Mouse (Mus musculus): Measurements from ENCODE around the gene Upk1a. TPM values are rescaled to one million over a fixed set of nuclear protein-coding genes. Genes with fewer than 3 reads are reported as not detected.

Upk1a gene
- polyA plus RNA-seq, 1 experiment from 2014 or later, result 0.37 TPM

GRCm38 (mm10) chr7:30619202-30619601 is 6.6 kb upstream of the Upk1a start:
- no peaks in the 10 kb centered on the region for H3K27me3 ChIP-seq
- no peak overlapping the region for H3K4me3 ChIP-seq
- WGBS, result 89% methylated on average over 3 of the region's 3 CpGs
- no peak overlapping the region for H3K4me2 ChIP-seq (replicated peaks)
- H3K9ac ChIP-seq, result no peak overlapping the region
- H3K4me1 ChIP-seq, result no peaks in the 10 kb centered on the region
- ATAC-seq (ENCODE audit: insufficient number of reproducible peaks, insufficient read depth, low FRiP score, low TSS enrichment), result no peak
- H3K27ac ChIP-seq, result no peak overlapping the region
- H3K36me3 ChIP-seq, result peaks cover 79% of the 10 kb centered on the region
- 0 out of 2 replicates have a peak, but pooled peaks cover 2% of the 10 kb centered on the region for H3K9me3 ChIP-seq

GRCm38 (mm10) chr7:30618658-30619057 is 6.0 kb upstream of the Upk1a start:
- Histone ChIP-seq H3K27ac (no peak overlapping the region), H3K9ac (no peak overlapping the region), H3K9me3 (0 out of 2 replicates have a peak, but pooled peaks cover 2% of the 10 kb centered on the region), H3K4me3 (no peak overlapping the region), H3K4me1 (no peaks in the 10 kb centered on the region), H3K4me2 (replicated peaks) (no peak overlapping the region), H3K27me3 (no peaks in the 10 kb centered on the region), H3K36me3 (peaks cover 73% of the 10 kb centered on the region)
- no peak for ATAC-seq (ENCODE audit: insufficient number of reproducible peaks, insufficient read depth, low FRiP score, low TSS enrichment)
- WGBS, result 95% methylated on average over 9 of the region's 9 CpGs

GRCm38 (mm10) chr7:30615049-30615760 is 2.6 kb upstream of the Upk1a start:
- ATAC-seq (ENCODE audit: insufficient number of reproducible peaks, insufficient read depth, low FRiP score, low TSS enrichment), result no peak
- H3K27me3 ChIP-seq, result no peaks in the 10 kb centered on the region
- H3K9me3 ChIP-seq, result 0 out of 2 replicates have a peak, but pooled peaks cover 2% of the 10 kb centered on the region
- H3K27ac ChIP-seq, result no peak overlapping the region
- H3K4me2 ChIP-seq (replicated peaks), result no peak overlapping the region
- H3K9ac ChIP-seq, result no peak overlapping the region
- no peak overlapping the region for H3K4me3 ChIP-seq
- 56% methylated on average over 5 of the region's 5 CpGs for WGBS
- H3K4me1 ChIP-seq, result no peaks in the 10 kb centered on the region
- H3K36me3 ChIP-seq, result peaks cover 46% of the 10 kb centered on the region

GRCm38 (mm10) chr7:30614454-30614853 is 1.8 kb upstream of the Upk1a start:
- H3K9me3 ChIP-seq, result 0 out of 2 replicates have a peak, but pooled peaks cover 2% of the 10 kb centered on the region
- no peak overlapping the region for H3K9ac ChIP-seq
- H3K4me1 ChIP-seq, result no peaks in the 10 kb centered on the region
- no peak overlapping the region for H3K4me2 ChIP-seq (replicated peaks)
- no peak for ATAC-seq (ENCODE audit: insufficient number of reproducible peaks, insufficient read depth, low FRiP score, low TSS enrichment)
- H3K27ac ChIP-seq, result no peak overlapping the region
- 76% methylated on average over 2 of the region's 2 CpGs for WGBS
- no peak overlapping the region for H3K4me3 ChIP-seq
- peaks cover 41% of the 10 kb centered on the region for H3K36me3 ChIP-seq
- no peaks in the 10 kb centered on the region for H3K27me3 ChIP-seq

- WGBS, result 24% methylated on average over 14 of the region's 14 CpGs
- peaks cover 33% of the 10 kb centered on the region for H3K36me3 ChIP-seq
- H3K27me3 ChIP-seq, result no peaks in the 10 kb centered on the region
- H3K4me3 ChIP-seq, result no peak overlapping the region
- no peak overlapping the region for H3K4me2 ChIP-seq (replicated peaks)
- H3K27ac ChIP-seq, result no peak overlapping the region
- no peaks in the 10 kb centered on the region for H3K4me1 ChIP-seq
- no peaks in the 10 kb centered on the region for H3K9me3 ChIP-seq
- H3K9ac ChIP-seq, result no peak overlapping the region
- ATAC-seq (ENCODE audit: insufficient number of reproducible peaks, insufficient read depth, low FRiP score, low TSS enrichment), result 0 out of 2 replicates have a peak, but pooled peaks have one; percentile 17
These were observed 974 bp upstream of the Upk1a start for GRCm38 (mm10) chr7:30613529-30614112.

- 58% methylated on average over 7 of the region's 7 CpGs for WGBS
- Histone ChIP-seq H3K9me3 (no peaks in the 10 kb centered on the region), H3K9ac (no peak overlapping the region)
These were observed 2.6 kb downstream of the Upk1a start for GRCm38 (mm10) chr7:30610043-30610442.

GRCm38 (mm10) chr7:30608476-30608875 is 4.2 kb downstream of the Upk1a start:
- H3K9me3 ChIP-seq, result no peaks in the 10 kb centered on the region
- no peaks in the 10 kb centered on the region for H3K4me1 ChIP-seq
- no peak overlapping the region for H3K4me2 ChIP-seq (replicated peaks)
- H3K27ac ChIP-seq, result no peak overlapping the region
- ATAC-seq (ENCODE audit: insufficient number of reproducible peaks, insufficient read depth, low FRiP score, low TSS enrichment), result no peak
- no peak overlapping the region for H3K9ac ChIP-seq
- H3K27me3 ChIP-seq, result no peaks in the 10 kb centered on the region
- no peak overlapping the region for H3K4me3 ChIP-seq
- no peaks in the 10 kb centered on the region for H3K36me3 ChIP-seq
- WGBS, result 50% methylated on average over 14 of the region's 16 CpGs

More at GRCm38 (mm10) chr7:30610043-30610442, 2.6 kb downstream of the Upk1a start:
- Histone ChIP-seq H3K27me3 (no peaks in the 10 kb centered on the region), H3K36me3 (no peaks in the 10 kb centered on the region), H3K4me2 (replicated peaks) (no peak overlapping the region), H3K27ac (no peak overlapping the region), H3K4me3 (no peak overlapping the region), H3K4me1 (no peaks in the 10 kb centered on the region)
- ATAC-seq (ENCODE audit: insufficient number of reproducible peaks, insufficient read depth, low FRiP score, low TSS enrichment), result no peak

- no peaks in the 10 kb centered on the region for H3K4me1 ChIP-seq
- H3K9ac ChIP-seq, result no peak overlapping the region
- H3K4me3 ChIP-seq, result no peak overlapping the region
- WGBS, result 33% methylated on average over 8 of the region's 8 CpGs
- ATAC-seq (ENCODE audit: insufficient number of reproducible peaks, insufficient read depth, low FRiP score, low TSS enrichment), result 0 out of 2 replicates have a peak, but pooled peaks have one; percentile 41
- no peak overlapping the region for H3K27ac ChIP-seq
- H3K4me2 ChIP-seq (replicated peaks), result no peak overlapping the region
- H3K9me3 ChIP-seq, result no peaks in the 10 kb centered on the region
- no peaks in the 10 kb centered on the region for H3K36me3 ChIP-seq
- no peaks in the 10 kb centered on the region for H3K27me3 ChIP-seq
These were observed 4.8 kb downstream of the Upk1a start for GRCm38 (mm10) chr7:30607706-30608309.

GRCm38 (mm10) chr7:30604944-30605343 is 7.7 kb downstream of the Upk1a start:
- WGBS, result 88% methylated on average over 8 of the region's 8 CpGs
- no peak for ATAC-seq (ENCODE audit: insufficient number of reproducible peaks, insufficient read depth, low FRiP score, low TSS enrichment)

GRCm38 (mm10) chr7:30604424-30604823 is 8.2 kb downstream of the Upk1a start:
- Histone ChIP-seq H3K36me3 (no peaks in the 10 kb centered on the region), H3K4me1 (no peaks in the 10 kb centered on the region), H3K4me2 (replicated peaks) (no peak overlapping the region), H3K27me3 (no peaks in the 10 kb centered on the region), H3K9me3 (no peaks in the 10 kb centered on the region), H3K27ac (no peak overlapping the region), H3K9ac (no peak overlapping the region), H3K4me3 (no peak overlapping the region)
- 42% methylated on average over 8 of the region's 8 CpGs for WGBS
- ATAC-seq (ENCODE audit: insufficient number of reproducible peaks, insufficient read depth, low FRiP score, low TSS enrichment), result no peak

More at GRCm38 (mm10) chr7:30604944-30605343, 7.7 kb downstream of the Upk1a start:
- no peak overlapping the region for H3K4me2 ChIP-seq (replicated peaks)
- H3K4me3 ChIP-seq, result no peak overlapping the region
- no peaks in the 10 kb centered on the region for H3K4me1 ChIP-seq
- no peaks in the 10 kb centered on the region for H3K27me3 ChIP-seq
- H3K9me3 ChIP-seq, result no peaks in the 10 kb centered on the region
- no peaks in the 10 kb centered on the region for H3K36me3 ChIP-seq
- H3K27ac ChIP-seq, result no peak overlapping the region
- no peak overlapping the region for H3K9ac ChIP-seq

- Histone ChIP-seq H3K36me3 (no peaks in the 10 kb centered on the region), H3K4me2 (replicated peaks) (no peak overlapping the region), H3K9ac (no peak overlapping the region), H3K4me3 (no peak overlapping the region), H3K27me3 (no peaks in the 10 kb centered on the region), H3K9me3 (0 out of 2 replicates have a peak, but pooled peaks cover 2% of the 10 kb centered on the region), H3K4me1 (no peaks in the 10 kb centered on the region), H3K27ac (no peak overlapping the region)
- ATAC-seq (ENCODE audit: insufficient number of reproducible peaks, insufficient read depth, low FRiP score, low TSS enrichment), result no peak
- 18% methylated on average over 2 of the region's 3 CpGs for WGBS
These were observed 10.1 kb downstream of the Upk1a start for GRCm38 (mm10) chr7:30602583-30602982.

- H3K36me3 ChIP-seq, result no peaks in the 10 kb centered on the region
- H3K27me3 ChIP-seq, result no peaks in the 10 kb centered on the region
- WGBS, result 74% methylated on average over 7 of the region's 7 CpGs
- H3K27ac ChIP-seq, result no peak overlapping the region
- H3K4me1 ChIP-seq, result no peaks in the 10 kb centered on the region
- no peak overlapping the region for H3K9ac ChIP-seq
- H3K9me3 ChIP-seq, result 0 out of 2 replicates have a peak, but pooled peaks cover 2% of the 10 kb centered on the region
- H3K4me2 ChIP-seq (replicated peaks), result no peak overlapping the region
- H3K4me3 ChIP-seq, result no peak overlapping the region
- no peak for ATAC-seq (ENCODE audit: insufficient number of reproducible peaks, insufficient read depth, low FRiP score, low TSS enrichment)
These were observed 12.0 kb downstream of the Upk1a start for GRCm38 (mm10) chr7:30600651-30601050.
